Mouse (Mus musculus) urinary bladder, adult 2 months (tissue): ENCODE data around the gene Acbd6. TPM values are rescaled to one million over a fixed set of nuclear protein-coding genes. Genes with fewer than 3 reads are reported as not detected.

Experiments
- DNase-seq: peaks from one replicate; pipeline ENCODE4 v3.0.0; 2022; ENCODE audit warnings: low spot score
- polyA plus RNA-seq: library from polyadenylated mRNA; depleted of rRNA; stranded (reverse); fragments of >200 nt; gene quantifications from 2 replicates; pipeline ENCODE4 v1.2.3, GENCODE M21; 2012

Gene Acbd6
- polyA plus RNA-seq, 1 experiment, result 89.6 TPM

GRCm38 (mm10) chr1:155560021-155560420 is 2.1 kb downstream of the Acbd6 start:
- DNase-seq, result no peak

- no peak for DNase-seq
These were observed 2.8 kb downstream of the Acbd6 start for GRCm38 (mm10) chr1:155560678-155561077.

- no peak for DNase-seq
These were observed 4.3 kb downstream of the Acbd6 start for GRCm38 (mm10) chr1:155562206-155562605.

DNA sequence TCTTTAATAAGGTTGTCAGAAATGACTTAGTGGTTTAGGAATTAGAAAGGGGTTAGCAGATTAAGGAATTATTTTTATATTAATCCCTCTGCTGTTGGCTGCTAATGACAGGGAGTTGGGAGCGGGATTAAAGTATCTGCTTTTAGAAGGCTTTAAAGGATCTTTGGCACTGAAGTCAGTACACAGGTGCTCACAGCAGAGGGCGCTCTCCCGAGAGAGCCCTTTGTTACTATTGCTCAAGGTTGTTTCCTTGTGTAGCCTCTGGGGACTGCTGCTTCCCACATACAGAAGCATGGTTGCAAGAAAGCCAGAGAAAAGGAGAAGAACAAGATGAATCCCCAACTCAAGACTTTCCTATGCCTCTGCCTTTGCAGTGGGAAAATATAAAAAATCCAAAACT is 6.8 kb downstream of the Acbd6 start:
- DNase-seq, result no peak

GRCm38 (mm10) chr1:155568133-155568532 is 10.2 kb downstream of the Acbd6 start:
- no peak for DNase-seq

- DNase-seq, result no peak
These were observed 11.4 kb downstream of the Acbd6 start for GRCm38 (mm10) chr1:155569340-155569739.

GRCm38 (mm10) chr1:155574966-155575673 is 17.2 kb downstream of the Acbd6 start:
- no peak for DNase-seq

- DNase-seq, result no peak
These were observed 18.5 kb downstream of the Acbd6 start for GRCm38 (mm10) chr1:155576432-155576831.

GRCm38 (mm10) chr1:155577316-155577715 is 19.4 kb downstream of the Acbd6 start:
- no peak for DNase-seq

- DNase-seq, result no peak
These were observed 30.0 kb downstream of the Acbd6 start for GRCm38 (mm10) chr1:155587961-155588360.

- DNase-seq, result no peak
These were observed 36.2 kb downstream of the Acbd6 start for GRCm38 (mm10) chr1:155594141-155594540.

- no peak for DNase-seq
These were observed 38.7 kb downstream of the Acbd6 start for GRCm38 (mm10) chr1:155596576-155596975.

GRCm38 (mm10) chr1:155604706-155605105 is 46.8 kb downstream of the Acbd6 start:
- no peak for DNase-seq

DNA sequence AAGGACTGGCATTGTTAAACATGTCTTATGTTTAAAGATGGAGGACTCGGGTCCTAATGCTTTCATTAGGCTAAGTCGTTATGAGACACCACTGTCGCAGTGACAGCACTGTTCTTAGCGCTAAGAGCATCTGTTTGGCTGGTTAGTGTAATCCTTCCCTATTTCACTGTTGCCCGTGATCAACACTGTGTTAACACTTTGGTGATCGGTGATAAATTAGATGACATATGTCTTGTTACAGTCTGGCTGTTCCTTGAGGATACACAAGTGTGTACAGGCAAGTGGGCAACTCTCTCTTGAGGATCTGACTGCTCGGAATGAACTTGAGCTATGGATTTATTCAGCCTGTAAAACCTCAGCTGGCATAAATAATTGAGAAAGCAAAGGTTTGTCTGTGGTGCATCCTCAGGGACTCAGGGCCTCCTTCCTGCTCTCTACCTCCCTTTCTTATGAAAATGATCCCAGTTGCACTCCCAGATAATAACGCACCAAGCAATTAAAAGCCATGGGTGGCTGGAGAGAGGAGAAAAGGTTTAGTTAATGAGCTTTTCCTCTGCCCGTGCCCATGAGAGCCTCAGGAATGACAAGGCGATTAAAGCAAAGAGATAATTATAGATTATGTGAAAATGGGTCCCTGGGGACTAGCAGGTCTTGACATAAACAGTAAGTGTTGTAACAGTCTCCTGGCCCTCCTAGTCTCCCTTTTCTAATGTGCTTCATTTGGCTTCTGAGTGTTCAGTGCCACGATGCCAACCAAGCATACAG is 47.7 kb downstream of the Acbd6 start:
- no peak for DNase-seq

GRCm38 (mm10) chr1:155606156-155606531 is 48.2 kb downstream of the Acbd6 start:
- no peak for DNase-seq

GRCm38 (mm10) chr1:155608524-155608923 is 50.6 kb downstream of the Acbd6 start:
- no peak for DNase-seq

- DNase-seq, result no peak
These were observed 56.5 kb downstream of the Acbd6 start for GRCm38 (mm10) chr1:155614426-155614825.

GRCm38 (mm10) chr1:155621075-155621474 is 63.2 kb downstream of the Acbd6 start:
- DNase-seq, result no peak

- no peak for DNase-seq
These were observed 65.3 kb downstream of the Acbd6 start for GRCm38 (mm10) chr1:155623192-155623591.

- no peak for DNase-seq
These were observed 69.8 kb downstream of the Acbd6 start for GRCm38 (mm10) chr1:155627746-155628145.

- DNase-seq, result no peak
These were observed 78.7 kb downstream of the Acbd6 start for GRCm38 (mm10) chr1:155636648-155637047.

GRCm38 (mm10) chr1:155645816-155646215 is 87.9 kb downstream of the Acbd6 start:
- DNase-seq, result no peak
